ENCODE assay signal across 30 mouse cellular contexts in the genomic region with DNA sequence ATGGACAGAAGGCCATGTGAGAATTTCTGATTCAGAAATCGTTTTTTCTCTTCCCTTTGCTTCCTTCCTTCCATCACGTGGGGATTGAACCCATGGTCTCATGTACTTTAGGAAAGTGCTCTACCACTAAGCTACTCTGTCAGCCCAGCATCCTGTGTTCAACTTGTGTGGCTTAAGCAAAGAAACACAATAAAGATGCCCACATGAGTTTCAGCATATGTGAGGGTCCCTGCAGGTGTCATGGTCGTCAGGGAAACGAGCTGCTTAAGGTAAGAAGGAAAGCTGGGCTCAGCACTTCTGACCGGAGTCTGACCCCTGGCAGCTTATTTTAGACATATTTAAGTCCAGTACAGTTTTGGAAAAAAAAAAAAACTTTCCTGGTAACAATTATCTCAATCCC. TPM values are rescaled to one million over a fixed set of nuclear protein-coding genes. Genes with fewer than 3 reads are reported as not detected.
"Had no signal": no experiment of that assay in that cellular context is flagged by ENCODE, and none has a peak within 500 bp of the region (broad histone marks: within the 10 kb centered on the region; RNA-seq: fewer than 3 reads in every experiment).

No protein-coding gene starts in this region.

- H3K4me3 ChIP-seq: left cerebral cortex, adult 2 months; limb, embryonic 10.5 days; limb, embryonic 12.5 days; limb, embryonic 13.5 days; limb, embryonic 15.5 days; liver, embryonic 12.5 days; liver, embryonic 13.5 days; liver, embryonic 15.5 days; lung, embryonic 15.5 days; megakaryocyte, embryonic 14.5 days; midbrain, embryonic 10.5 days; midbrain, embryonic 12.5 days; midbrain, embryonic 13.5 days; midbrain, embryonic 15.5 days; myocyte; neural tube, embryonic 12.5 days had no signal

- H3K9ac ChIP-seq: limb, embryonic 12.5 days; limb, embryonic 13.5 days; limb, embryonic 15.5 days; liver, embryonic 12.5 days; liver, embryonic 13.5 days; liver, embryonic 14.5 days; liver, embryonic 15.5 days; liver, postnatal 0 days; lung, embryonic 14.5 days; lung, embryonic 15.5 days; midbrain, embryonic 12.5 days; midbrain, embryonic 13.5 days; midbrain, embryonic 15.5 days; neural tube, embryonic 12.5 days had no signal

- H3K4me1 ChIP-seq: limb, embryonic 12.5 days; limb, embryonic 13.5 days; liver, embryonic 12.5 days; liver, embryonic 13.5 days; liver, embryonic 15.5 days; lung, embryonic 15.5 days; megakaryocyte, embryonic 14.5 days; midbrain, embryonic 10.5 days; midbrain, embryonic 12.5 days; midbrain, embryonic 13.5 days; midbrain, embryonic 15.5 days; neural tube, embryonic 12.5 days had no signal

- DNase-seq: left cerebral cortex, postnatal 4 days; liver; liver, embryonic 13.5 days; liver, postnatal 0 days; lung, adult 18-20 months; lung, adult 2 months; lung, embryonic 14.5 days; lung, postnatal 10 days; lung, postnatal 36 days; lung, postnatal 4 days had no signal

- H3K4me2 ChIP-seq: limb, embryonic 12.5 days; limb, embryonic 13.5 days; limb, embryonic 15.5 days; liver, embryonic 11.5 days; liver, embryonic 12.5 days; liver, embryonic 13.5 days; liver, embryonic 15.5 days; lung, embryonic 14.5 days; lung, embryonic 15.5 days; midbrain, embryonic 12.5 days; midbrain, embryonic 13.5 days; midbrain, embryonic 15.5 days; neural tube, embryonic 12.5 days had no signal

- H3K27ac ChIP-seq: left cerebral cortex, adult 2 months; limb, embryonic 12.5 days; limb, embryonic 13.5 days; limb, embryonic 15.5 days; liver, embryonic 12.5 days; liver, embryonic 13.5 days; liver, embryonic 14.5 days; liver, embryonic 15.5 days; lung, embryonic 15.5 days; macrophage; midbrain, embryonic 10.5 days; midbrain, embryonic 12.5 days; midbrain, embryonic 13.5 days; midbrain, embryonic 15.5 days; neural tube, embryonic 12.5 days had no signal

- H3K9me3 ChIP-seq: limb, embryonic 10.5 days; limb, embryonic 15.5 days; liver, embryonic 12.5 days; liver, embryonic 13.5 days; liver, embryonic 15.5 days; lung, embryonic 15.5 days; midbrain, embryonic 10.5 days; midbrain, embryonic 12.5 days; midbrain, embryonic 13.5 days; midbrain, embryonic 15.5 days had no signal

- H3K27me3 ChIP-seq: limb, embryonic 12.5 days; limb, embryonic 13.5 days; limb, embryonic 15.5 days; liver, embryonic 12.5 days; liver, embryonic 13.5 days; liver, embryonic 15.5 days; lung, embryonic 15.5 days; megakaryocyte, embryonic 14.5 days; midbrain, embryonic 12.5 days; midbrain, embryonic 13.5 days; midbrain, embryonic 15.5 days; neural tube, embryonic 12.5 days had no signal

- H3K36me3 ChIP-seq: limb, embryonic 10.5 days; limb, embryonic 12.5 days; limb, embryonic 13.5 days; limb, embryonic 15.5 days; liver, embryonic 12.5 days; liver, embryonic 13.5 days; liver, embryonic 15.5 days; lung, embryonic 15.5 days; midbrain, embryonic 10.5 days; midbrain, embryonic 12.5 days; midbrain, embryonic 13.5 days; midbrain, embryonic 15.5 days; neural tube, embryonic 12.5 days had no signal

- ATAC-seq: liver, embryonic 12.5 days; liver, postnatal 0 days; lung, postnatal 0 days; midbrain, embryonic 13.5 days; midbrain, embryonic 15.5 days; midbrain, embryonic 16.5 days had no signal

RNA-seq across cellular contexts. Expression of a gene that starts 38.6 kb away (rescaled TPM):
- polyA plus RNA-seq: macrophage had no signal
